Mouse (Mus musculus) heart, embryonic 16.5 days (tissue): Measurements from ENCODE around the gene Hist2h2ac. TPM values are rescaled to one million over a fixed set of nuclear protein-coding genes. Genes with fewer than 3 reads are reported as not detected.
"Not testable (repeated sequence)": the region's sequence is repeated elsewhere in the genome, so short reads cannot be mapped to it uniquely, and the experiment has no call there.

ENCODE experiments used
- ATAC-seq: fragments of 200-750 bp; cut with Nextera tagmentation; replicated peaks from 2 replicates; pipeline ENCODE4 v1.8.0; 2017; ENCODE audit warnings: moderate number of reproducible peaks; ENCODE audit not compliant: insufficient read depth, low FRiP score; ENCODE audit errors: extremely low read depth
- H3K27ac ChIP-seq: fragments of 300-500 bp; sonication (generic); 2 replicates; pipeline ENCODE4 v1.5.1; 2014; ENCODE audit warnings: mild to moderate bottlenecking, low read length, control low read depth, moderate library complexity
- H3K27me3 ChIP-seq: fragments of 300-500 bp; sonication (generic); 2 replicates; pipeline ENCODE4 v1.6.1; 2014; ENCODE audit warnings: low read length, mixed read lengths; ENCODE audit not compliant: control insufficient read depth, insufficient read depth
- H3K36me3 ChIP-seq: fragments of 300-500 bp; sonication (generic); 2 replicates; pipeline ENCODE4 v1.6.1; 2014; ENCODE audit not compliant: control insufficient read depth, insufficient read depth
- H3K4me1 ChIP-seq: fragments of 300-500 bp; sonication (generic); 2 replicates; pipeline ENCODE4 v1.6.1; 2014; ENCODE audit warnings: low read length, mixed read lengths; ENCODE audit not compliant: control insufficient read depth, insufficient read depth
- H3K4me2 ChIP-seq: fragments of 300-500 bp; sonication (generic); 2 replicates; pipeline ENCODE4 v1.6.1; 2014; ENCODE audit warnings: low read depth, mild to moderate bottlenecking, control low read depth, low read length
- H3K4me3 ChIP-seq: fragments of 300-500 bp; sonication (generic); 2 replicates; pipeline ENCODE4 v1.5.1; 2014; ENCODE audit warnings: mild to moderate bottlenecking, control low read depth, low read length
- H3K9ac ChIP-seq: fragments of 300-500 bp; sonication (generic); 2 replicates; pipeline ENCODE4 v1.6.1; 2014; ENCODE audit warnings: low read length, control low read depth
- H3K9me3 ChIP-seq: fragments of 300-500 bp; sonication (generic); replicated peaks from 2 replicates; pipeline ENCODE4 v1.6.1; 2016; ENCODE audit warnings: low read length; ENCODE audit not compliant: control insufficient read depth
- WGBS: fragments of 180-500 bp; shearing (Covaris S2); extraction: QIAGEN DNeasy Blood & Tissue Kit; methylation state at CpG from one replicate; pipeline ENCODE4 v1.1.7; 2014; 5-methylcytosine and 5-hydroxymethylcytosine counted together
- polyA plus RNA-seq: library from polyadenylated mRNA; unstranded; fragments of >200 nt; fragmentation: Nextera tagmentation; extraction: Ambion mirVana; gene quantifications from 2 replicates; pipeline ENCODE4 v1.2.1, GENCODE M21; 2015

Hist2h2ac gene
- polyA plus RNA-seq, 1 experiment from 2014 or later: 6.4 TPM

DNA sequence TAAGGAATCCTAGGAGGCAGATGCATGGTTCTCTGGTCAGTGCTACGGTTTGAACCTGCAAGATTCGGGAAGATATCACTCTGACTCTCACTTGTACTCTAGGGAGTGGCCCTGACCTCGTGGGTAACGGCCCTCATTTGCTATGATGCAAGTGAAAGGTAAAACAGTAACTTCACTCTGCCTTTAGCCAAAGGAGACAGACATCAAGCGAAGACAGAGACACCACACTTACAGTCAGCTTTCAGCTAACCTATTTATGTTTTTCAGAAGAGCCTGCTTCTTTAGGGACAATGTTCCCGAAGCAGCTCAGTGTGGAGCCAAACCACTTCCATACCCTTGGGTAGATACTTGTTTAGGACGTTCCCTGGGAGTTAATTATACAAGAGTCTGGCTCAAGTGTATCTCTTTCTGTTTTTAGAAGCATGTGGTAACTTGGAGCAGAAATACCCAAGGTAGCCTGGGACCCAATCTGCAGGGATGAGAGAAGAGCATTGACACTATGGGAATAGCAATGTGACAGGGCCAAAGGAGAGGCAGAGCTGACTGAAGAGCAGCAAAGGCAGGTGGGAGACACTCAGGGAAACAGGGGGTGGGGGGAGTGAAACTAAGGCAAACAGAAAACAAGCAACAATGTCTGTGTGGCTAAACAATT is 23.4 kb upstream of the Hist2h2ac start:
- H3K9me3 ChIP-seq: no peaks in the 10 kb centered on the region
- H3K9ac ChIP-seq: peak overlapping the region; percentile 82
- H3K36me3 ChIP-seq: no peaks in the 10 kb centered on the region
- WGBS: 75% methylated on average over 7 of the region's 7 CpGs
- ATAC-seq: no peak
- H3K4me1 ChIP-seq: peaks cover 25% of the 10 kb centered on the region
- H3K4me2 ChIP-seq: peak overlapping the region; percentile 69
- H3K27me3 ChIP-seq: no peaks in the 10 kb centered on the region
- H3K4me3 ChIP-seq: peak overlapping the region; percentile 57
- H3K27ac ChIP-seq: peak overlapping the region; percentile 97

DNA sequence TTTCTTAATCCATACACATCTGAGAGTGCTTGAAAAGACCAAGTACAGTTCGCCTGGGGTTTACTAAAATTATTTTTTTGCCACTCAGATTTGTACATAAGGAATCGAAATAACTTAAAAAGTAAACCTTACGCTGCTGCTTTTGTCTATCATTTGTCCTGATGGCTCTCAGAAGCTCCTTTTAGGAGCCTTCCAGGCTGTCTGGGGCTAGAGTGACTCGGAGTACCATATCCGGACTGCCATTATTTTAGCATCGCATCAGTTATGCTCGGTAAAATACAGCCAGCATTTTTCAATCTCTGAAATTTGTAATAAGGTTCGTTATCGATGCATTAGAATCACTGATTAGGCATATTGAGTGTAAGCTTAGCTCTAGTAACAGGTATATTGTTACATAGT is 20.1 kb upstream of the Hist2h2ac start:
- 79% methylated on average over 9 of the region's 9 CpGs for WGBS
- H3K4me3 ChIP-seq: peak overlapping the region; percentile 12; the same call in 1 of the 2 replicates
- ATAC-seq: no peak

DNA sequence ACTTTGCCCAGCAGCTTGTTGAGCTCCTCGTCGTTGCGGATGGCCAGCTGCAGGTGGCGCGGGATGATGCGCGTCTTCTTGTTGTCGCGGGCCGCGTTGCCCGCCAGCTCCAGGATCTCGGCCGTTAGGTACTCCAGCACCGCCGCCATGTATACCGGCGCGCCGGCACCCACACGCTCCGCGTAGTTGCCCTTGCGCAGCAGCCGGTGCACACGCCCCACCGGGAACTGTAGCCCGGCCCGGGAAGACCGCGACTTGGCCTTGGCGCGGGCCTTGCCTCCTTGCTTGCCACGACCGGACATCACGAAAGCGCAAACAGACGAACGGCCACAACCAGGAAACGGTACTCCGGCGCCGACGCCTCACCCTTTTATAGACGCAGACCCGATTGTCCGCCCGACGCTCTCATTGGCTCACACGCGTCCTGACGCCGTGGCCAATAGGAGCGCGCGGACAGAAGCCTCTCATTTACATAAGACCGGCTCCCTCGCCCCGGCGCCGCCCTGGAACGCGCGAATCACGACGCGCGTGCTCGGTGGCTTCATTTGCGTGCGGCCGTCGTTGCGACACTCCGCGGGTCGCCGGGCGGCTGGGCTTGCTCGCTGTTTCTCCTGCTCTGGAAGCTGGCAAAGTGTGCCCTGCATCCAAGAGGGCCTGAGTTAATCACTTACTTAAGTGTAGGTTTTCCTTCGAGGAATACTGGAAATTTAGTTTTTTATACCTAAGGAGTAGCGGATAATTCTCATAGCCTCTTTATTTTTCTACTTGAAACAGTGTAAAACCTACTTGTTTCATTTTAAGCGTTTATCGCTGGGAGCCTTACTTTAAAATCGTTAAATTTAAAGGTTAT is 19.5 kb upstream of the Hist2h2ac start, which contains the start of gene Hist2h2aa2:
Gene Hist2h2aa2, minus strand, starts transcription at position 328 of the 850 bp plus-strand sequence.
- peak within 1 kb of the TSS; percentile 71 for H3K9ac ChIP-seq
- H3K4me1 ChIP-seq: peaks cover 22% of the 10 kb centered on the region
- peak within 1 kb of the TSS; percentile 87 for H3K27ac ChIP-seq
- not testable (repeated sequence) for H3K27me3 ChIP-seq, H3K36me3 ChIP-seq, H3K9me3 ChIP-seq
- H3K4me2 ChIP-seq: peak within 1 kb of the TSS; percentile 57
- 4% methylated on average over 31 of the region's 85 CpGs for WGBS
- H3K4me3 ChIP-seq: peak within 1 kb of the TSS; percentile 40
- peak; percentile 76 for ATAC-seq

More for the DNA sequence above, 20.1 kb upstream of the Hist2h2ac start:
- peak overlapping the region; percentile 87 for H3K27ac ChIP-seq
- H3K27me3 ChIP-seq: no peaks in the 10 kb centered on the region
- no peaks in the 10 kb centered on the region for H3K9me3 ChIP-seq
- H3K36me3 ChIP-seq: no peaks in the 10 kb centered on the region
- H3K4me2 ChIP-seq: peak overlapping the region; percentile 57
- H3K4me1 ChIP-seq: peaks cover 22% of the 10 kb centered on the region
- H3K9ac ChIP-seq: peak overlapping the region; percentile 71

DNA sequence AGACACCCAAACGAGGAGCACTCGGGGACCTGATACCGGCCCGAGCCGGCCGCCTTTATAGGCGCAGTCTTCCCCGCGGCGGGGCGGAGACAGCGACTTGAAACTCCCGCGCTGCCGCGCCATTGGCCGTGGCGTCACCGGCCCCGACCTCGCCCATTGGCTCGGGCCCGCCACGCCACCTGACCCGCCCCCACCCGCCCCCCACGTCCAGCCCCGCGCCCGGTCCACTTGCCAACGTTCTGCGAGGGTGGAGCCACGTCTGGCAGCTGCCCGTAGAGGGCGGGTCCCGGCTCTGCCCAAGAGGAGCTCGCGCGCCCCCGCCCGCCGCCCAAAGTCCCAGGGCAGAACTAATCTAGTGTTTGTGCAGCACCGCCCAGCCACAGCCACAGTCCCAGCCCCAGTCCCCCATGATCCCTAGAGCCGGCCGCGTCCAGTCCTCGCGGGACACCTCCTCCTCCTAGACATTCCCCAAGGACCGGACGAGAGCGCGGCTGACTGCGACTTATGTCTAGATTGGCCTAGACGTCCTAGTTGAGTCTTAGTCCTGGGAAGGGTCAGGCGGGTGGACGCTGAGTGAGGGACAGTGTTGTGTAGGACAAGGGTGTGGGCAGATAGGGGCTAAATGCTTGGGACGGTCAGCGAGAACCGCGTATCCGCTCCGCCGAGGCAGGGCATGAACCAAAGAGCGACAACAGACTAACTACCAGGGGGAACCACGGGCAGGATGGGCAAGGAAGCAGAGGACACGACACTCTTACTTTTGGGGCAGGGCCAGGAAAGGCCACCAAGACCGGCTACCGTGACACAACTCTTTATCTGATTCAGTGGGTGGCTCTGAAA is 18.5 kb upstream of the Hist2h2ac start, which contains the start of gene Hist2h3c2:
Gene Hist2h3c2, minus strand, starts transcription at position 174 of the 840 bp plus-strand sequence.
- not testable (repeated sequence) for H3K27me3 ChIP-seq, H3K9me3 ChIP-seq, H3K36me3 ChIP-seq
- 0% methylated on average over 10 of the region's 68 CpGs for WGBS
- H3K27ac ChIP-seq: peak within 1 kb of the TSS; percentile 77
- peak; percentile 90 for ATAC-seq
- peaks cover 17% of the 10 kb centered on the region for H3K4me1 ChIP-seq
- H3K4me2 ChIP-seq: peak within 1 kb of the TSS; percentile 64
- peak within 1 kb of the TSS; percentile 71 for H3K9ac ChIP-seq
- H3K4me3 ChIP-seq: peak within 1 kb of the TSS; percentile 56

DNA sequence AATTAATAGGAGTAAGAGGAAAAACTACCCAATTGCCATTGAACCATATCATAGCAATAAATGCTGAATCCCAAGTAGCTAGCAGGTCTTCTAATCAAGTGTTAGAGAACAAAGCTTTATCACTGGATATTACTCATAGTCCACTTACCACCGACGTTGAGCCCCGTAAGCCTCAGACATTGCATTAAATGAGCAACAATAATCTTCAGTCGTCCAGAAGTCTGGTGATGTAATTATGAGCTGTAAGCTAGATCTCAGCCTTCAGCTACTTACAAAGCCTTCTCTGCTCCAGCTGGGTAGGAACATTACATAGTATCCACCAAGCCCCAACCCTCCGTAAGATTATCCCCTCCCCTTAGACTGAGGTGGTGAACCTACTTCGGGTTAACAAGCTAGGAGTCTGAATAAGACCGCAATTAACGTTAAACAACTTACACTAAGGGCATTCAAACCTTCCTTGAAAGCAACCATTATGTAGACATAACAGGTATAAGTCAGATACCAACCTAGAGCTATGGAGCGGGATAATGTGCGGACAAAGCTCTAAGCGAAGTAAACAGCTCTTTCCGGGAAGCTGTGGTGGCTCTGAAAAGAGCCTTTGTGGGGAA is 17.3 kb upstream of the Hist2h2ac start:
- peak overlapping the region; percentile 63 for H3K27ac ChIP-seq
- no peaks in the 10 kb centered on the region for H3K9me3 ChIP-seq
- no peaks in the 10 kb centered on the region for H3K27me3 ChIP-seq
- H3K4me1 ChIP-seq: peaks cover 10% of the 10 kb centered on the region
- no peak for ATAC-seq
- H3K36me3 ChIP-seq: no peaks in the 10 kb centered on the region
- WGBS: under 1% methylated on average over 12 of the region's 12 CpGs
- peak overlapping the region; percentile 71 for H3K9ac ChIP-seq
- peak overlapping the region; percentile 64 for H3K4me2 ChIP-seq
- H3K4me3 ChIP-seq: peak overlapping the region; percentile 56

DNA sequence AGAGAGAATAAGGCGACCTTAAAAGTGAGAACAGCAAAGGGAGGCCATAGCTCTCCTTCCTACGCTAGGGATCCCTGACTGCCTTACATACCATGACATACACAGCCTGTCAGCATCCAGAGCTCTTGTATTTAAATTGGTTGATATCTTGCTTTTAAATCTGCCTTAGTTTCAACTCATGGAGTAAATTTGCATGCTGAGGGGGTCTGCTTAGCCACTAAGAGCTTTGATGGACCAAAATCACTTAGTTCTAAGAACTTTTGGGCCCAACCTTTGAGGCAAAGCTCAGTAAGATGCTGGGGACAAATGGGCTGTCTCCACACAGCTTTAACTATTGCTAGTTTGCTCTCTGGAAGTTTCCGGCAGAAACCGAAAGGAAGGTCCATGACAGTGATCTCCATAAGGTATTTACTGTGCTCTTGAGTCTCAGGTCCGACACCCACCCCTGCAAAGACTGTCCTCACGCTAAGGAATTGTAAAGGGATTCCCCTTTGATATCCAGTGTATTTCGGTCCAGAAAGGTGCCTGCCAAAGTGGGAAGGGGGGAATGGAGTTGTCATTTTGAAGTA is 16.7 kb upstream of the Hist2h2ac start:
- H3K27me3 ChIP-seq: no peaks in the 10 kb centered on the region

DNA sequence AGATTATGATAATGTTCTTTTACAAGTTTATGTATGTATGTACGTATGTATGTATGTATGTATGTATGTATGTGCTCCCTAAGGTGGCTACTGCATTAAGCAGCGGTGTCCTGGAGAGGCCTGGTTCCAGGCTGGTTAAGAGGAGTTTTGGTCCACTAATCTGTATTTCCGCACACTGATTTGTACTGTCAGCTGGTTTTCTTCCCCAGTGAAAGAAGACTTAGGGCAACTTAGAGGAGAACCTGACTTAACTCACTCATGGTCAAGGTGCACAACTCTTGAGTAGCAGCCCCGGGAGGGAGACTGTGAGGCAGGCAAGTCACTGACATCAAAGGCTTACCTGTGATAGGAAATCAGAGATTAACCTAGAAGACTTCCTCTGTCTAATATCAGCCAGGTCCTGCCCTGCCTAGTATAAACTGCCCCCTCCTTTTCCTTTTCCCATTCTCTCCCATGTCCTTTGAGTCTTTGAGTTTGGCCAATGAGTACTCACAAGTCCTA is 16.2 kb upstream of the Hist2h2ac start:
- no peaks in the 10 kb centered on the region for H3K9me3 ChIP-seq
- H3K27ac ChIP-seq: no peak overlapping the region
- no peaks in the 10 kb centered on the region for H3K36me3 ChIP-seq
- H3K4me1 ChIP-seq: peaks cover 10% of the 10 kb centered on the region
- no peaks in the 10 kb centered on the region for H3K27me3 ChIP-seq
- H3K4me2 ChIP-seq: peak overlapping the region; percentile 64
- H3K9ac ChIP-seq: peak overlapping the region; percentile 71
- H3K4me3 ChIP-seq: peak overlapping the region; percentile 56
- WGBS: 78% methylated on average over 4 of the region's 4 CpGs
- ATAC-seq: no peak

More for the DNA sequence above, 16.7 kb upstream of the Hist2h2ac start:
- H3K4me2 ChIP-seq: peak overlapping the region; percentile 64
- WGBS: 28% methylated on average over 7 of the region's 7 CpGs
- peaks cover 10% of the 10 kb centered on the region for H3K4me1 ChIP-seq
- peak overlapping the region; percentile 71 for H3K9ac ChIP-seq
- H3K27ac ChIP-seq: peak overlapping the region; percentile 25; the same call in 1 of the 2 replicates
- no peaks in the 10 kb centered on the region for H3K9me3 ChIP-seq
- H3K4me3 ChIP-seq: peak overlapping the region; percentile 56
- no peak for ATAC-seq
- no peaks in the 10 kb centered on the region for H3K36me3 ChIP-seq

DNA sequence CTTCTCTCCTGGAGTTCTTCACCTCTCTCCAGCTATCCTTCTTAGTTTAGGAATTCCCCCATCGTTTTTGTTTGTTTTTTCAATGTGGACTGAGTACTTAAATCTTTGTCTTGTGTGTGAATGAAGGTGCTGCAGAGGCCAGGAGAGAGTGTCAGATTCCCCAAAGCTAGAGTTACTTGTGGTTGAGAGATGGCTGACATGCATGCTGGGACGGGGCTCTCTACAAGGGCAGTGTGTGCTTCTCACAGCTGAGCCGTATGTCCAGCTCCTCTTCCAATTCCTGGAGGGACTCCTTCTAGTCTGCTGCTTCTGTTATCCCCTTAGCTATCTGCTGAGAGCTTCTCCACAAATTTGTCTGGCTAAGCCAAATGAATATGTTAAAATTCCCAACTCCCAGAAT is 15.2 kb upstream of the Hist2h2ac start:
- ATAC-seq: no peak
- Histone ChIP-seq H3K4me2 (no peak overlapping the region), H3K4me3 (no peak overlapping the region), H3K9ac (no peak overlapping the region), H3K36me3 (no peaks in the 10 kb centered on the region), H3K27ac (no peak overlapping the region), H3K27me3 (no peaks in the 10 kb centered on the region), H3K4me1 (peaks cover 9% of the 10 kb centered on the region), H3K9me3 (no peaks in the 10 kb centered on the region)
- WGBS: 47% methylated on average over 3 of the region's 3 CpGs
